Mouse (Mus musculus): ENCODE results near the gene Veph1.
A peak's percentile ranks its signal among the peaks of the same experiment; 100 is the strongest.

Veph1 gene

GRCm38 (mm10) chr3:66091746-66092145 lies 204.9 kb downstream of the Veph1 start:
- DNase-seq, result no peak

DNA sequence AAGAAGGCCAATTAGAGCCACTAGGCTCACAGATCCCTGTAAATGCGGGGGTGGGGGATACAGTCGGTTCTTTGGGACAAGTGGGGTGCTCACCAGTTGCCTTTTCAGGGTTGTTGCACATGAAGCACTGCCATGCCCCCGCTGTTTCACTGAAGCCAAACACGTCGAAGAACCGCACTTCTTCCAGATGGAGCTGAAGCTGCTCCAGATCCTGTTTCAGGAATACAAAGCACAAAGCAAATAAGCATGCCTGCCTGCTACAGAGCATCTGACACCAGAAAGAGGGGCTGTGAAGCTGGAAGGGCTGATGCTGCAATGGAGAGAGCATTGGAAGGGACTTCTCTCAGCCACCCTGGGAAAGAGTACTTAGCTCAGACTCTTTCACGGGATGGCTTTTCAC lies 209.0 kb downstream of the Veph1 start:
- DNase-seq, result no peak

DNA sequence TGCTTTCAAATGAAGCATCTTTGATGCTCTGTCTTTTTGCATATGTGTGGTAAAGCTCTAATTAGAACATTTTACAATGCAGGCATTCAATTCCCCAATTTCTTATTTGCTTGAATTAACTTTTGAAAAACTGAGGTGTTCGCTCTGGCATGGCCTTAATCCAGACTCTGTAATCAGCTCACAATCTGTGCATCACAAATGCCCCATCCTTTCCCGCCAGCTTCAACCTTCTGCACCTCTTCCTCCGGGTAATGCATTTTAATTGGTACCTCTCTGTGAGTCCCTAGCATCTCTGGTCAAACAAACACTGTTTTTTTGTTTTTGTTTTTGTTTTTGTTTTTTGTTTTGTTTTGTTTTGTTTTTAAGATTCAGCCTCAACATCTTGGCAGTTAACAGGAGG lies 212.8 kb downstream of the Veph1 start:
- no peak for DNase-seq

DNA sequence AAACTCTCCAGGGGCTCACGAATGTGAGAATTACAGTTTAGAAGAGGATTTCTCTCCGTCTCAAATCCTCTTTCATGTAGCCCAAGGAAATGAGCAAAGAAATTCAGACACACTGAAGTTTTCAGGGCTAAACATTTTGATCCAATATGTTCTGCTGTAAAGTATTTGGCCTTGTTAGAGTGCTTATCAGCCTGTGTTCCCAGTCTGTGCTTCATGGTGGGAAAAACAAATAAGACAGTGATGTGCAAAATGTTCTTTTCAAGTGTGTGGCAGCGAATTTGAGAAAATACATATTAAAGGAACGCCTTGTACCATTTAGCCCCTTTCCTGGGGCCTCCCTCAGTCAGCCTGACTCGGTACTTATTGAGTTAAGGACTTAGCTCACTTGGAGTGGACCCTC lies 213.2 kb downstream of the Veph1 start:
- DNase-seq, result no peak

- DNase-seq, result no peak
Observed at GRCm38 (mm10) chr3:66082975-66083374, 213.7 kb downstream of the Veph1 start.

- DNase-seq, result no peak
Observed at GRCm38 (mm10) chr3:66081363-66081736, 215.3 kb downstream of the Veph1 start.

- no peak for DNase-seq
Observed at GRCm38 (mm10) chr3:66080631-66081362, 215.8 kb downstream of the Veph1 start.

- no peak for DNase-seq
Observed at GRCm38 (mm10) chr3:66079886-66080285, 216.8 kb downstream of the Veph1 start.

- peak; percentile 8 for DNase-seq
Observed at GRCm38 (mm10) chr3:66078898-66079537, 217.6 kb downstream of the Veph1 start.

GRCm38 (mm10) chr3:66078026-66078721 lies 218.5 kb downstream of the Veph1 start:
- no peak for DNase-seq

DNA sequence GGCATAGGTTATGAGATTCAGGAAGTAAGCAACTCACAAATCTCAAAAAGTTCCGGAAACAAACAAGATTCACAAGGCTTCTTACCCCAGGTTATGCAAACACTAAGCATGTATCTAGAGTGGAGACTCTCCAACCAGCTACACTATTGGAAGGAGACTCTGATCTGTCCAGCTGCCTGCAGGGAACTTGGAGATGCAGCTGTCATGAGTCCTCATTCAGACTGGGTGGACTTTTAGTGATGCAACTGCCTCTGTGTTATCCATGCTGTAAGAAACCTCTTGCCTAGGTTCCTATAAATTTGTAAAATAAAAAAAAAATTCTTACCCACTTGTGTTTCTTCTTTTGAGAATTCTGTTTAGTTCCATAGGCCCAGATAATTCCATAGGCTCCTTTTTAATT lies 226.4 kb downstream of the Veph1 start:
- no peak for DNase-seq

DNA sequence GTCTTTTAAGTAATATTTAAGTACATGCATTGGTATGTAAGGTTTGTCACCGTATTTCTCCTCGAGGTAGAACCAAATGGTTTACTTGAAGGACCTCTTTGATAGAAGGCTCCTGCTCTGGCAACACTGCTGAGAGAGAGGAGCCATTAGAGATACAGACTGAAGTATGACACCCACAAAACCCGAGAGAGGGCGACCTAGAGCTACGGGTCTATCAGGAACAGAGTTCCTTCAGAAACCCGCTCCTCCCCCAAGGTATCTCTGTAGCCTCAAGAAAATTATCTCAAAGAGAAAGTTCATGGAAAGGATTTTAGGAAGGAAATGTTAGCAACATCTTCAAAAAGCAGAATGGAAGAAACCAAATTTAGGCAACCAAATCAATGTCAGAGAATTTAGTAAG lies 232.8 kb downstream of the Veph1 start:
- DNase-seq, result no peak

- DNase-seq, result no peak
Observed at GRCm38 (mm10) chr3:66056912-66057311, 239.7 kb downstream of the Veph1 start.

GRCm38 (mm10) chr3:66055652-66056051 lies 241.0 kb downstream of the Veph1 start:
- DNase-seq, result no peak

- no peak for DNase-seq
Observed at GRCm38 (mm10) chr3:66050092-66050886, 246.3 kb downstream of the Veph1 start.

DNA sequence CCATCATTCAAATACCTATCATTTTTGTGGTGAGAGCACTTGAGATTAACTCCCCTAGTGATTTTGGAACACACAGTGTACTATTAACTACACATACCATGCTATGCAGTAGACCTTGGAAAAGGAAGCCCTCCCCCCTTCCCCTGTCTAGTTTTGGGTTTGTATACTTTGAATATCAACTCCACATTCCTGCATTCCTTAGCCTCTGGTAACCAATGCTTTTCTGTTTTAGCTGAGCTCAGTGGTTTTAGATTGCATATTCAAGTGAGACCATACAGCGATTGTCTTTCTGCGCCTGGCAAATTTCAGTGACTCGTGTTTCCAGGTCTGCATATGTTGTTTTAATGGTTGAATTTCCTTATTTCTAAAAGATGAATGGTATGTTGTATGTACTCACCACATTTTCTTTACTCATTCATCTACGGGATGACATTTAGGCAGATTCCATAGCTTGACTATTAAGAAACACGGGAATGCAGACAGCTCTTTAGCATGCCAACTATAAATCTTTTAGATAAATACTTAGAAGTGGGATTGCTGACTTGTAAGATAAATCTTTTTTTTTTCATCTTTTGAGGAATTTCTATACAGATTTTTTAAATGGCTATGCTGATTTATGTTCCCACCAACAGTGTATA lies 255.7 kb downstream of the Veph1 start:
- DNase-seq, result no peak

GRCm38 (mm10) chr3:66035226-66035625 lies 261.4 kb downstream of the Veph1 start:
- DNase-seq, result no peak

GRCm38 (mm10) chr3:66033346-66033745 lies 263.3 kb downstream of the Veph1 start:
- DNase-seq, result no peak

DNA sequence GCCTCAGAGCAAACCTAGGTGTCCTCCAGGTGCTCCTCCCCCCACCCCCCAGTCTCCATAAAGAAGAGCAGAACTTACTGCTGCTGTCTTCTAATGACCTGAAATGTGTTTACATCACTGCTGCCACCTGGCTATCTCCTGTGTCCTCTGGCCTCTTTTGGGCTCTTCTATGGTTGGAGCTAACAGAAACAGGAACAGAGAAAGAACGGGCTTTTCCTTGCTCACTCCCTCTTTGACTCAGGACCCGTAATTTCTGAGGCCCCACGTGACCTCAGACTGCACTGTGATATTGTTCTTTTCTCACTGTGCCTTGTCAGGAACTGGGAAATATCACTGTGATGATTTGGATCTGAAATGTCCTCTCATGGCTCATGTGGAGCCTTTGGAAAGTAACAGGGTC lies 271.2 kb downstream of the Veph1 start:
- DNase-seq, result no peak

DNA sequence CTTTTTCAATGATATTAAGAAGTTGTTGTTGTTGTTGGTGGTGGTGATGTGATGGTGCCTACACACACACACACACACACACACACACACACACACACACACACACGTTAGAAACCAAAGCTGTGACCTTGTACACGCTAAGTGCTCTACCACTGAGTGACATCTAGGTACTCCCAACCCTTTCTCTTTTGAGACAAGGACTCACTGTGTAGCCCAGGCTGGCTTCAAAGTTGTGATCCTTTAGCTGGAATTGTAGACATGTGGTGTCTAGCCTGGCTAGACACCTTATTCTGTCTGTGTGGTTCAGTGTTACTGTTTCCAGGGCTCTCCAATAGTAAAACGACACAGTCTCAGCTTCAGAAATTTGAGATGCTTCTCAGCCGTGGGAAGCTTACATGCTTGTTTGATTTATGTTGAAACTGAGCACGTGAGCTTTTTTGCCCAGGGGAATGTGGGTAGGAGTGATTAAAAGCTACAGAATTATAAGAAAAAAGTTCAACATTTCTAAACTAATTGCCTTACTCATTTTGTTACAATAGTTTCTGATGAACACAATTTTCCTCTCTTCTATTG lies 272.3 kb downstream of the Veph1 start:
- no peak for DNase-seq

DNA sequence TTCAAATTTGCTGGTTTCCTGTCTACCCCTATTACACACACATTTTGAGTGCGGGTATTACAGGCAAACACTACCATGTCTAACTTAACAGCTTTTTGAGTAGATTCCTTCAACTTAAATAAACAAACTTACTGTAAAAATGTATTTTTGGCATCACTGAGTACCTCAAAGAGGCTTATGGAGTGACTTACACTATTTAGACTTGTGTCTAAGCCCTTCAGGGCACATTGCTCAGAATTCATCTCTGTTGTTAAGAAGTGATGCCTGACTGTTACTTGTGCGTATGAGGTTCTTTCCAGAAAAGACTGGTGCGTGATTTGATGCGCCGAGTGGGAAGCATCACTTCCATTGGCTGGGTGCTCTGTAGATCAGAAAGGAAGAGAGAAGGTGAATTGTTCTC lies 277.5 kb downstream of the Veph1 start:
- DNase-seq, result no peak

- DNase-seq, result no peak
Observed at GRCm38 (mm10) chr3:66007632-66008401, 288.8 kb downstream of the Veph1 start.
